Mouse (Mus musculus) brain, adult 10 weeks (tissue): Measurements from ENCODE around the gene Cpvl. TPM values are rescaled to one million over a fixed set of nuclear protein-coding genes. Genes with fewer than 3 reads are reported as not detected.

Source experiments
- polyA plus RNA-seq: library from polyadenylated mRNA; stranded (reverse); fragments of 350-450 nt; fragmentation: Illumina TruSeq; extraction: RNeasy Lipid Tissue Mini Kit (QIAGEN cat#74804); gene quantifications from one replicate; pipeline ENCODE4 v1.2.3, GENCODE M21; 2015; ENCODE audit warnings: low read depth, low replicate concordance

Cpvl gene
- 0.31 TPM for polyA plus RNA-seq

GRCm38 (mm10) chr6:53978571-53978970 lies at the start of gene Cpvl:
Gene Cpvl, minus strand, starts transcription at chr6:53978671.

Other genes starting within 250 kb of the Cpvl start
- 23.6 TPM for gene Tril, start 157.8 kb downstream of the Cpvl start, polyA plus RNA-seq
- 40.4 TPM for gene Chn2, start 60.9 kb upstream of the Cpvl start, polyA plus RNA-seq